Mouse (Mus musculus) thymus, adult 2 months (tissue): ENCODE results near the gene Kif28. TPM values are rescaled to one million over a fixed set of nuclear protein-coding genes. Genes with fewer than 3 reads are reported as not detected.
"Not testable (repeated sequence)": the region's sequence is repeated elsewhere in the genome, so short reads cannot be mapped to it uniquely, and the experiment has no call there.

Experiments used
- DNase-seq: peaks from one replicate; pipeline ENCODE4 v3.0.0; 2021
- H3K27ac ChIP-seq: fragments of 200-500 bp; 2 replicates; pipeline ENCODE4 v1.5.1; 2012; ENCODE audit warnings: low read length, control low read depth; ENCODE audit not compliant: control insufficient read depth, insufficient read depth
- H3K27me3 ChIP-seq: fragments of 200-500 bp; 2 replicates; pipeline ENCODE4 v1.6.1; 2012; ENCODE audit warnings: mild to moderate bottlenecking, low read length, moderate library complexity, mixed read lengths; ENCODE audit not compliant: control insufficient read depth, insufficient read depth
- H3K36me3 ChIP-seq: fragments of 200-500 bp; 2 replicates; pipeline ENCODE4 v1.6.1; 2012; ENCODE audit warnings: mild to moderate bottlenecking, low read length, moderate library complexity; ENCODE audit not compliant: control insufficient read depth, insufficient read depth
- H3K4me1 ChIP-seq: fragments of 200-500 bp; replicated peaks from 2 replicates; pipeline ENCODE4 v1.6.1; 2012; ENCODE audit warnings: low read length; ENCODE audit not compliant: control insufficient read depth, insufficient read depth
- H3K4me3 ChIP-seq: fragments of 200-500 bp; 2 replicates; pipeline ENCODE4 v1.5.1; 2012; ENCODE audit warnings: mild to moderate bottlenecking, low read length, control low read depth, moderate library complexity; ENCODE audit not compliant: control insufficient read depth, insufficient read depth
- CTCF ChIP-seq: fragments of 200-500 bp; IDR thresholded peaks from 2 replicates; pipeline ENCODE4 v1.5.1; 2012; ENCODE audit warnings: mild to moderate bottlenecking, control low read depth, low read length, moderate library complexity, borderline replicate concordance; ENCODE audit not compliant: control insufficient read depth, poor library complexity, insufficient read depth; ENCODE audit errors: extremely low read depth
- POLR2A ChIP-seq: fragments of 200-500 bp; IDR thresholded peaks from 2 replicates; pipeline ENCODE4 v1.6.1; 2012; ENCODE audit warnings: mild to moderate bottlenecking, low read length, control low read depth, moderate library complexity; ENCODE audit not compliant: control insufficient read depth, poor library complexity, insufficient read depth; ENCODE audit errors: extremely low read depth
- WGBS: fragments of 180-500 bp; shearing (Covaris S2); methylation state at CpG from one replicate; pipeline ENCODE4 v1.1.7; 2018; 5-methylcytosine and 5-hydroxymethylcytosine counted together
- polyA plus RNA-seq: library from polyadenylated mRNA; depleted of rRNA; stranded (reverse); fragments of >200 nt; gene quantifications from 2 replicates; pipeline ENCODE4 v1.2.3, GENCODE M21; 2012

Gene Kif28
- polyA plus RNA-seq, 1 experiment = 0.03 TPM

DNA sequence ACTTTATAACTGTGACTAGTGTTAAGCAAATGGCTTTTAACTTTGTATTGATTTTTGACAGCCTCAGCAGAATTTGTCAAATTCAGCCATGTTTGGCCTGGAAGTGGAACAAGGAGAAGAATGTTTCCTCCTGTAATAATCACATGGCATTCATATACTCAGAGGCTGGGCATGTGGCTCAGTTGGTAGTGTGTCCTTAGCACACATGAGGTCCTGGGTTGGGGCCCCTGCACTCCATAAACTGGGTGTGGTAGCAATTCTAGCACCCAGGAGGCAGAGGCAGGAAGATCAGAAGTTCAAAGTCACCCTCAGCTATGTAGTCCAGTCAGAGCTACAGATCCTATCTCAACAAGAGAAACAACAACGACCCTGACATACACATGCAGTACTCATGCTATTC is 57.8 kb downstream of the Kif28 start:
- no peak for DNase-seq
- no peak for TF ChIP-seq CTCF
- TF ChIP-seq POLR2A = no peak
- no peaks in the 10 kb centered on the region for H3K27me3 ChIP-seq
- 83% methylated on average over 1 of the region's 1 CpGs for WGBS
- H3K4me1 ChIP-seq = no peaks in the 10 kb centered on the region
- H3K36me3 ChIP-seq = no peaks in the 10 kb centered on the region
- no peak overlapping the region for H3K4me3 ChIP-seq
- no peak overlapping the region for H3K27ac ChIP-seq

DNA sequence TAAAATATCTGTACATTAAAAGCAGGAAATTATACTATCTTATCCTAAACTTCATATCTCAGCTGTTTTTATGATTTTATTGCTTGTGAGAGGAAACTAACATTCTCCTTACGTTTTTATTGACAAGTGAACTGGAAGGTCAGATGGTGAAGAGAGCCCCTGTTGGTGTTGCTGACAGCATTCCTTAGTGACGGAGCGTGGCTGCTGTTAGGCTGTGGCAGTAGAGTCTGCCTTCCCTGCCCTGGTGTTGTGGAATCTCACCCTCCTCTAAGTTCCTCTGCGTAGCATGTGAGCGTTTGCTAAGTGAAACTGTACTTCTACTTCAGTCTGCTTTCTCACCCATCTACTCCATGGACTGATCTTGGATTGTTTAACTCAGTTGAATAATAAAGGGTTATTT is 58.3 kb downstream of the Kif28 start:
- 96% methylated on average over 5 of the region's 5 CpGs for WGBS
- no peak for DNase-seq
- H3K27me3 ChIP-seq = no peaks in the 10 kb centered on the region
- H3K36me3 ChIP-seq = no peaks in the 10 kb centered on the region
- no peaks in the 10 kb centered on the region for H3K4me1 ChIP-seq
- no peak for TF ChIP-seq POLR2A
- TF ChIP-seq CTCF = no peak
- H3K27ac ChIP-seq = no peak overlapping the region
- no peak overlapping the region for H3K4me3 ChIP-seq

- WGBS = 96% methylated on average over 6 of the region's 6 CpGs
- H3K27me3 ChIP-seq = no peaks in the 10 kb centered on the region
- no peak overlapping the region for H3K4me3 ChIP-seq
- TF ChIP-seq CTCF = no peak
- TF ChIP-seq POLR2A = no peak
- no peak for DNase-seq
- H3K27ac ChIP-seq = no peak overlapping the region
- no peaks in the 10 kb centered on the region for H3K4me1 ChIP-seq
- no peaks in the 10 kb centered on the region for H3K36me3 ChIP-seq
Observed at GRCm38 (mm10) chr1:179686348-179686747, 58.7 kb downstream of the Kif28 start.

GRCm38 (mm10) chr1:179682753-179683152 is 62.3 kb downstream of the Kif28 start:
- 92% methylated on average over 9 of the region's 10 CpGs for WGBS

GRCm38 (mm10) chr1:179679326-179679725 is 65.7 kb downstream of the Kif28 start:
- Histone ChIP-seq H3K27ac (no peak overlapping the region), H3K4me1 (no peaks in the 10 kb centered on the region), H3K4me3 (no peak overlapping the region), H3K27me3 (no peaks in the 10 kb centered on the region), H3K36me3 (no peaks in the 10 kb centered on the region)
- 97% methylated on average over 4 of the region's 4 CpGs for WGBS
- TF ChIP-seq POLR2A = no peak
- no peak for TF ChIP-seq CTCF
- no peak for DNase-seq

More at GRCm38 (mm10) chr1:179682753-179683152, 62.3 kb downstream of the Kif28 start:
- H3K36me3 ChIP-seq, DNase-seq, H3K27me3 ChIP-seq, H3K4me1 ChIP-seq, H3K27ac ChIP-seq, H3K4me3 ChIP-seq: not testable (repeated sequence)

DNA sequence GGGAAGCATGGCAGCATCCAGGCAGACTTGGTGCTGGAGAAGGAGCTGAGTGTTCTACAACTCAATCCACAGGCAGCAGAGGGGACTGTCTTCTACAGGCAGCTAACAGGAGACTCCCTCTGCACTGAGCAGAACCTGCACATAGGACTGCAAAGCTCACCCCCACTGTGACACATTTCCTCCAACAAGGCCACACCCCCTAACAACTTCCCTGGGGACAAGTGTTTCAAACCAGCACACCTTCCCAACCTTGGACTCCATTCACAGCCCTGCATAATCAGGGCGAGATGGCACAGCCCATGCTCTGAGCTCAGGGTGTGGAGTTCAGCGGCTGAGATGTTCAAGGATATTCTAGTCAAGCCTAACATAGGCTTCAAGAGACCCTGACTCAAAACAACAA is 68.0 kb downstream of the Kif28 start:
- H3K36me3 ChIP-seq = no peaks in the 10 kb centered on the region
- no peak overlapping the region for H3K4me3 ChIP-seq
- 97% methylated on average over 2 of the region's 2 CpGs for WGBS
- H3K27ac ChIP-seq = no peak overlapping the region
- TF ChIP-seq POLR2A (no peak), CTCF (no peak)
- H3K4me1 ChIP-seq = no peaks in the 10 kb centered on the region
- no peak for DNase-seq
- H3K27me3 ChIP-seq = no peaks in the 10 kb centered on the region

DNA sequence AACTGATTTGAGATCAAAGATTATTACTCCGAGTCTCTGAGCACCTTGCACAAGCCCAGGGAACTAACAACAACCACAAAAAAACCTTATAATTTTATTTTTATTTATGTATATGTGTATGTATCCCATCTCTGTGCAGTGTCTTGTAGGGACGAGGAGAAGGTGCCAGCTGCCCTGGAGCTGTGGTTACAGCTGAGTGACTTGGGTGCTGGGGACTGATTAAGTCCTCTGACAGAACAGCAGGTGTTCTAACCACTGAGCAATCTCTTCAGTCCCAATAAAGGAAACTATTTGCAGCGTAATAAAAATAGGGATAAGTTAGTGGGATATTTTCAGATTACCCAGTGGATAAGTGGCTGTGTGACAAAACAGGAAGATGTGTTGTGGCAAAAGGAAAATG is 70.7 kb downstream of the Kif28 start:
- no peaks in the 10 kb centered on the region for H3K4me1 ChIP-seq
- 92% methylated on average over 3 of the region's 3 CpGs for WGBS
- no peaks in the 10 kb centered on the region for H3K27me3 ChIP-seq
- H3K4me3 ChIP-seq = no peak overlapping the region
- H3K27ac ChIP-seq = no peak overlapping the region
- no peak for DNase-seq
- no peaks in the 10 kb centered on the region for H3K36me3 ChIP-seq
- TF ChIP-seq CTCF = no peak
- TF ChIP-seq POLR2A = no peak
